Mouse (Mus musculus) brain, embryonic 14.5 days (tissue): ENCODE results near the gene Atp6v0a1.

ENCODE experiments used
- CTCF ChIP-seq: fragments of 200-500 bp; IDR thresholded peaks from 2 replicates; pipeline ENCODE4 v1.5.1; 2012; ENCODE audit warnings: inconsistent platforms, mild to moderate bottlenecking, moderate library complexity, borderline replicate concordance; ENCODE audit not compliant: insufficient read depth, insufficient read length; ENCODE audit errors: extremely low read depth
- POLR2A ChIP-seq: fragments of 200-500 bp; IDR thresholded peaks from 2 replicates; pipeline ENCODE4 v1.6.1; 2012; ENCODE audit warnings: mild to moderate bottlenecking, inconsistent platforms, borderline replicate concordance; ENCODE audit not compliant: poor library complexity, insufficient read depth, insufficient read length, severe bottlenecking; ENCODE audit errors: extremely low read depth

DNA sequence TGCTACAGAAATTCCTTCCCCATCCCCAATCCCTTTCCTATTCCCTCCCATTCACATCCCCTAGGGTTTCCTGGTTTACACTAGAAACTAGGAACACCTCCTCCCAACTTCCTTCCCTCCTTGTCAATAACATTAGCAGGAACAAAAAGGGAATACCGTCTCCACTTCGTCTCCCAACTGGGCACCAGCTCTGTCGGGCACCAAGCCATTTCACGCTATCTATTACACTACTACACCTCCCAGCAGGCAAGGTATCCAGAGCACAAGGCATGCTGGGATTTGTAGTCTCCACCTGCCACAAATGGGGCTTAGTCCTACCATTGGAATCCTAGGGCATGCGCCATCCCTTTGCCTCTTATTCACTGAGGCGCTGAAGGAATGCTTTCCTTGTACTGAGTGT, 48.7 kb upstream of the Atp6v0a1 start:
- TF ChIP-seq POLR2A (no peak), CTCF (no peak)
